Mouse (Mus musculus) liver, embryonic 12.5 days (tissue): ENCODE results near the gene Spag6. TPM values are rescaled to one million over a fixed set of nuclear protein-coding genes. Genes with fewer than 3 reads are reported as not detected.

Experiments used
- ATAC-seq: fragments of 200-750 bp; cut with Nextera tagmentation; 2 replicates; pipeline ENCODE4 v1.8.0; 2017; ENCODE audit warnings: moderate number of reproducible peaks, mild to moderate bottlenecking, moderate library complexity
- H3K27ac ChIP-seq: fragments of 300-500 bp; sonication (generic); 2 replicates; pipeline ENCODE4 v1.5.1; 2016; ENCODE audit warnings: mild to moderate bottlenecking
- H3K27me3 ChIP-seq: fragments of 300-500 bp; sonication (generic); replicated peaks from 2 replicates; pipeline ENCODE4 v1.6.1; 2016; ENCODE audit warnings: mild to moderate bottlenecking, moderate library complexity
- H3K36me3 ChIP-seq: fragments of 300-500 bp; sonication (generic); 2 replicates; pipeline ENCODE4 v1.6.1; 2016; ENCODE audit warnings: mild to moderate bottlenecking, moderate library complexity
- H3K4me1 ChIP-seq: fragments of 300-500 bp; sonication (generic); 2 replicates; pipeline ENCODE4 v1.6.1; 2016
- H3K4me2 ChIP-seq: fragments of 300-500 bp; sonication (generic); 2 replicates; pipeline ENCODE4 v1.6.1; 2016; ENCODE audit warnings: mild to moderate bottlenecking, moderate library complexity
- H3K4me3 ChIP-seq: fragments of 300-500 bp; sonication (generic); 2 replicates; pipeline ENCODE4 v1.5.1; 2016; ENCODE audit warnings: mild to moderate bottlenecking, moderate library complexity
- H3K9ac ChIP-seq: fragments of 300-500 bp; sonication (generic); 2 replicates; pipeline ENCODE4 v1.6.1; 2016; ENCODE audit warnings: mild to moderate bottlenecking, moderate library complexity
- H3K9me3 ChIP-seq: fragments of 300-500 bp; sonication (generic); replicated peaks from 2 replicates; pipeline ENCODE4 v1.6.1; 2016; ENCODE audit warnings: mild to moderate bottlenecking, moderate library complexity
- WGBS: fragments of 180-500 bp; shearing (Covaris S2); methylation state at CpG from one replicate; pipeline ENCODE4 v1.1.7; 2016; ENCODE audit not compliant: insufficient replicate concordance; 5-methylcytosine and 5-hydroxymethylcytosine counted together
- polyA plus RNA-seq: library from polyadenylated mRNA; unstranded; fragments of >200 nt; fragmentation: Nextera tagmentation; extraction: Ambion mirVana; gene quantifications from 2 replicates; pipeline ENCODE4 v1.2.1, GENCODE M21; 2016

Spag6 gene
- polyA plus RNA-seq, 1 experiment from 2014 or later: not detected

DNA sequence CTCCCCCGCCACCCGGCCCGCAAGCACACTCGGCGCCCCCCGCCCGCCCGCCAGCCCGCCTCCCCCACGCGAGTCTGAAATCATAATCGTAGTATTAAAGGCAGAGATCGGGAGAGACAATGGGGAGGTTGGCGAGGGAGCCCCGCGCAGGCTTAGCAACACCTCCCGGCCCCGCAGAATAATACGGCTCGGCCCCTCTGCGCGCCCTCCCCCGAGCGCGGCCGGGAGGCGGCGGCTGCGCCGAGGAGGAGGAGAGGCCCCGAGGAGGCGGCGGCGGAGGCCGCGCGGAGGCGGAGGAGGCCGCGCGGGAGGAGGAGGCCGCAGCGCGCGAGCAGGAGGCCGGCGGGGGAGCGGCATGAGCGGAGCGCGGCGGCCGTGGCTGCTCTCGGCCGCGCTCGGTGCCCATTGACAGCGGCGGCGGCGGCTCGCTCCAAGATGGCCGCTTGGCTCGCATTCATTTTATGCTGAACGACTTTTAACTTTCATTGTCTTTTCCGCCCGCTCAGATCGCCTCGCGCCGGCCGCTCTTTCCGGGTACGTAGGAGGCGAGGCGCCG, 16.8 kb upstream of the Spag6 start, which contains the start of gene Bmi1:
Gene Bmi1 (plus strand): TSS at position 83 of the 556 bp plus-strand sequence.
- Histone ChIP-seq H3K36me3 (no peaks in the 10 kb centered on the region), H3K27me3 (peaks cover 68% of the 10 kb centered on the region), H3K4me1 (peaks cover 48% of the 10 kb centered on the region), H3K9ac (peak within 1 kb of the TSS; percentile 78), H3K4me2 (peak within 1 kb of the TSS; percentile 89), H3K4me3 (peak within 1 kb of the TSS; percentile 73), H3K9me3 (no peaks in the 10 kb centered on the region), H3K27ac (peak within 1 kb of the TSS; percentile 73)
- peak; percentile 62 for ATAC-seq
- WGBS: under 1% methylated on average over 46 of the region's 77 CpGs

DNA sequence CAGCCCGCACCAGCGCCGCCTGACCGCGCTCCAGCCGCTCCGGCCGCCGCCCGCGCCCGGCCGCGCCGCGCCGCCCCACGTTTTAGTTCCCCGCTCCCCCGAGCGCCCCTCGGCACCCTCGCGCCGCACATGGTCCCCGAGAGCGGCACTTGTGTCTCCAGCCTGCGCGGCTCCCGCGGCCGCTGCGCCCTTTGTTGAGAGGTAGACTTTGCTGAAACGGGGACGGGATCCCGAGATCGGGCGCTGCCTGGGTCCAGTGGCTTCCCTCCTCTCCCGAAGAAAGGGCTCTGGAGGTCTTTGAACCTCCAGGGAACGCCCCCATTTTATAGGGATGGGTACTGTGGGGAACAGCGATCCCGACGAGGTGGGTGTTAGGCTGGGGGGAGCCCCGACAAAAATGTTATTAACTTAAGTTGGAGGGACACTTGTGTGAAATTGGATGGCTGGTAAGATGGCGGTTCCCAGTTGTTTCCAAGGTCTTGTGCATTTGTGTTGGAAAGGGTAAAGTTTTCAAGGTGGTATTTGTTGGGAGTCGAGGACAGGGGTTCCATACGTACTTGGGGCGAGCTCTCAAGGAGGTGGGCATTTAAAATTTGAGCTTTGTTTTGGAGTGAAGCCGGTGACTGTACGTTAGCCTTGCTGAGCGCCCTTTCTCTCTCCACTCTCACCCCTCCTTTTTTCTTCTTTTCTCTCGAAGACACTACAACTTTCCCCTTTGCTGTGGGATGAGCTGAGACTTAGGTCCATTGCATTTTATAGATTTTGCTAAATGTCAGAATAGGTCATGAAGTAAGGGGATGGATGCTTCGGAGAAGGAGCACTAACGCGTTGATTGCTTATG, 16.0 kb upstream of the Spag6 start:
- Histone ChIP-seq H3K9me3 (no peaks in the 10 kb centered on the region), H3K36me3 (0 out of 2 replicates have a peak, but pooled peaks cover 4% of the 10 kb centered on the region), H3K4me3 (peak overlapping the region; percentile 73), H3K27me3 (peaks cover 74% of the 10 kb centered on the region), H3K27ac (no peak overlapping the region), H3K4me2 (peak overlapping the region; percentile 89), H3K9ac (peak overlapping the region; percentile 78), H3K4me1 (peaks cover 44% of the 10 kb centered on the region)
- under 1% methylated on average over 49 of the region's 55 CpGs for WGBS
- 0 out of 2 replicates have a peak, but pooled peaks have one; percentile 1 for ATAC-seq

DNA sequence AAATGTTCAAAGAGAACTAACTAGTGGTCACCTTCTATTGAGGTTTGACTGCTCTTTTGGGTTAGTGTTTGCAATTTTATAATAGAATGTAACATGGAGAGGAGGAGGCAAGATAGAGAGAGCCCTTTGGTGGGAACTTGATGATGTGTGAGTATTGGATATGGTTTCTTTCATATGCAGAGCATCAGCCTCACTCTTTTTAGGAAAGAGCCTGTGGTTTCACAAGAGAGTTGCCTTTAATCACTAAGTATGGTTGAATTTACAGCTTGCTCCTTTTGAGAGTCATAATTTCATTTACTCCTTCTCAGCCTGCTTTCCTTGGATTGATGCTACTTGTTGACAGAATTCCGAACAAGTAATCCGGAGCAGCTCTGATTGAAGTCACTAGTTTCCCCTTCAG, 14.1 kb upstream of the Spag6 start:
- H3K4me2 ChIP-seq: no peak overlapping the region
- no peak overlapping the region for H3K27ac ChIP-seq
- no peak overlapping the region for H3K4me3 ChIP-seq
- peaks cover 11% of the 10 kb centered on the region; the same call in 1 of the 2 replicates for H3K36me3 ChIP-seq
- peaks cover 29% of the 10 kb centered on the region for H3K4me1 ChIP-seq
- no peak overlapping the region for H3K9ac ChIP-seq
- 39% methylated on average over 2 of the region's 2 CpGs for WGBS
- no peak for ATAC-seq
- peaks cover 74% of the 10 kb centered on the region for H3K27me3 ChIP-seq
- H3K9me3 ChIP-seq: no peaks in the 10 kb centered on the region

DNA sequence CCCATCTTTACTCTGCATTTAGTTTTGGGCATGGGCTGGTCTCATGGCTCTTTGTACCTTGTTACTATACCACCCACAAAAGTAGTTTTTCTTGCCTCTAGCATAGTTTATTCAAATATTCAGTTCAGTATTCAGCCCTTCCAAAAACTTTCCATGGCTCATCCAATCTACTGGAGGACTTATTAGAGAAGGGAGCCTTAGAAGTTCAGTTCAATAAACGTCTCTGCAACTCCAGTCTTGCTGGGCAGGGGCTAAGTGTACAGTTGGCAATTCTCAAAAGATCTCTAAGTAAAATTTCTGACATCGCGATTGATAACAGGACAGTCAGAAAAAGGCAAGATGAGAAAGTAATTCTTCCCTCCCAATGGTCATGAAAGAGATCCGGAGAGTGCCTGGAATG, 13.3 kb upstream of the Spag6 start:
- H3K4me3 ChIP-seq: peak overlapping the region; percentile 48
- no peak overlapping the region for H3K9ac ChIP-seq
- peaks cover 11% of the 10 kb centered on the region; the same call in 1 of the 2 replicates for H3K36me3 ChIP-seq
- H3K4me1 ChIP-seq: peaks cover 29% of the 10 kb centered on the region
- no peak overlapping the region for H3K27ac ChIP-seq
- H3K27me3 ChIP-seq: peaks cover 73% of the 10 kb centered on the region
- peak overlapping the region; percentile 66 for H3K4me2 ChIP-seq
- WGBS: 2% methylated on average over 4 of the region's 4 CpGs
- ATAC-seq: no peak
- no peaks in the 10 kb centered on the region for H3K9me3 ChIP-seq

DNA sequence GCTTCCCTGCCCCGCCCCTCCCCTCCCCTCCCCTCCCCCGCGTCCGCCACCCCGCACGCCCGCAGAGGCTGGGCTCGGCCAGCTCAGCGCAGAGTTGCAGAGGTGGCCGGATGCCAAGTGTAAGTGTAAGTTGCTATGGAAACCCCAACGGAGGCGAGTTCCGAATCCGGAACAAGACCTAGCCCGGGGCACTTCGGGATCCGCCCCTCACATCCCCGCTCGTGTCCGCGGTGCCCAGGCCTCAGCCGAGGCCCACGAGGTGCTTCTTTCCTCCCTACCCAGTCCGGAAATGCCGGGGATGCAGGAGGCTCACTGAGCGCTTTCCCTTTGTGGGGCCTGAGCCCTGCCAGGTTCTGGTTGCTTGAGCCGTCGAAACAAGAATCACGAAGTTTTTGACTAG, 12.9 kb upstream of the Spag6 start:
- 7% methylated on average over 29 of the region's 29 CpGs for WGBS
- Histone ChIP-seq H3K27ac (no peak overlapping the region), H3K9me3 (no peaks in the 10 kb centered on the region), H3K27me3 (peaks cover 68% of the 10 kb centered on the region), H3K9ac (no peak overlapping the region), H3K4me1 (peaks cover 24% of the 10 kb centered on the region), H3K4me3 (peak overlapping the region; percentile 48), H3K4me2 (peak overlapping the region; percentile 66), H3K36me3 (peaks cover 11% of the 10 kb centered on the region; the same call in 1 of the 2 replicates)
- no peak for ATAC-seq

DNA sequence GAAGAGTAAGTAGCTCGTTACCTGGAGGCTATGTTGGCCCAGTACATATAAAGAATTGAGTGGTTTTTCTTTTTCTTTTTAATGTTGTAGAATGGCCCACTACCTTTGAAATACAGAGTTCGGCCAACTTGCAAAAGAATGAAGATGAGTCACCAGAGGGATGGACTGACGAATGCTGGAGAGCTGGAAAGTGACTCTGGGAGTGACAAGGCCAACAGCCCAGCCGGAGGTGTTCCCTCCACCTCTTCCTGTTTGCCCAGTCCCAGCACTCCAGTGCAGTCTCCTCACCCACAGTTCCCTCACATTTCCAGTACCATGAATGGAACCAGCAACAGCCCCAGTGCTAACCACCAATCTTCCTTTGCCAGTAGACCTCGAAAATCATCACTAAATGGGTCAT, 9.8 kb upstream of the Spag6 start:
- no peak overlapping the region for H3K9ac ChIP-seq
- no peak for ATAC-seq
- H3K4me2 ChIP-seq: no peak overlapping the region
- H3K27me3 ChIP-seq: peaks cover 69% of the 10 kb centered on the region
- no peak overlapping the region for H3K27ac ChIP-seq
- peaks cover 18% of the 10 kb centered on the region for H3K4me1 ChIP-seq
- no peaks in the 10 kb centered on the region for H3K9me3 ChIP-seq
- 69% methylated on average over 5 of the region's 5 CpGs for WGBS
- peaks cover 11% of the 10 kb centered on the region; the same call in 1 of the 2 replicates for H3K36me3 ChIP-seq
- H3K4me3 ChIP-seq: no peak overlapping the region

DNA sequence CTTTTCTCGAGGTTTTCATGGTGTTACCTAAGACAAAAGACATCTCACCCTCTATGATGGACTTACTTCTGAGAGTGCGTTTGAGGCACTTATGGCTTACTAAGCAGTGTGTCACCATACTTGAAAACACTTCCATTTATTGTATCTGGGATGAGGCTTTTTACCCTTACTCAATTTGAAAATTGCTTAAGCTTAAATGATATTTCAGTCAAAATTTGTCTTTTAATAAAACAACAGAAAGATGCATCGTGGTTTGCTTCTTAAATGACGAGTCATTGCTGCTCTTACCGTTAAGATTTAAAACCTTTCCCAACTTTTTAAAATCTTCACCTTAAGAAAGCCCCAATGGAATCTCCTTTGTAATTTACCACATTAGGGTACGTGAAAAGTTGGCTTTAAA, 7.4 kb upstream of the Spag6 start:
- no peak overlapping the region for H3K4me2 ChIP-seq
- peaks cover 69% of the 10 kb centered on the region for H3K27me3 ChIP-seq
- H3K4me3 ChIP-seq: no peak overlapping the region
- ATAC-seq: no peak
- peaks cover 11% of the 10 kb centered on the region; the same call in 1 of the 2 replicates for H3K36me3 ChIP-seq
- no peak overlapping the region for H3K27ac ChIP-seq
- H3K4me1 ChIP-seq: peaks cover 22% of the 10 kb centered on the region
- 38% methylated on average over 6 of the region's 6 CpGs for WGBS
- no peak overlapping the region for H3K9ac ChIP-seq
- no peaks in the 10 kb centered on the region for H3K9me3 ChIP-seq

DNA sequence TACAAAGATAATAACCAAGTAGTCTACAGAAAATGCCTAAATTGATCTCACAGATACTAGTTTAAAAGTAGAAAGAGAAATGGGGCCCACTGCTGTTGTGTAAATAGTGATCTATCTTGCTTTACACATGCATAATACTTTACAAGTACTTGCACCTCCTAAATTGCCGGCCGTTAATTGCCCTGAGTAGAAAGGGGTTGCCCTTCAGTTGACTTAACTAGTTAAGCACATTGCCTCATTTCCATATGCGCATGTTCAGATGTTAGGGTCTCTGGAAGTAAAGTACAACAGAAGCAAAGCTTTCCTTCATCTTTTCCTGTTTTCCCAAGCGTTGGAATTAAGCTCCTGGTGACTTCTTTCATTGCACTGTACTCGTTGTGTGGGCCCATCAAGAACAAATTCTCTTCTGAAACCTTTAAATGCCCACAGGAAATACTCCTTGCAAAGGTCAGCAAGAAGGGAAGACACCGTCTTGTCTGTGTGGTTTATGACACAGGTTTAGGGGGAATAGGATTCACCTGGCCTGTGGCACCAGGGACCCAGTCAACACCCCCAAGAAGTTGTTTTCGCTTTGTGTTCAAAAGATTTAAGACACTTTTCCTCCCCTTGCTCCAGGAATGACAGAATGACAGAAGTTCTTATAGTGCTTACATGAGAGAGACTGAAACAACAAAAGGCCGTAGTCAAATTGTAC, 6.9 kb upstream of the Spag6 start:
- Histone ChIP-seq H3K36me3 (peaks cover 11% of the 10 kb centered on the region; the same call in 1 of the 2 replicates), H3K27ac (no peak overlapping the region), H3K4me2 (no peak overlapping the region), H3K4me3 (no peak overlapping the region), H3K27me3 (peaks cover 66% of the 10 kb centered on the region), H3K9me3 (no peaks in the 10 kb centered on the region), H3K4me1 (peaks cover 22% of the 10 kb centered on the region), H3K9ac (no peak overlapping the region)
- ATAC-seq: no peak
- WGBS: 21% methylated on average over 8 of the region's 8 CpGs

DNA sequence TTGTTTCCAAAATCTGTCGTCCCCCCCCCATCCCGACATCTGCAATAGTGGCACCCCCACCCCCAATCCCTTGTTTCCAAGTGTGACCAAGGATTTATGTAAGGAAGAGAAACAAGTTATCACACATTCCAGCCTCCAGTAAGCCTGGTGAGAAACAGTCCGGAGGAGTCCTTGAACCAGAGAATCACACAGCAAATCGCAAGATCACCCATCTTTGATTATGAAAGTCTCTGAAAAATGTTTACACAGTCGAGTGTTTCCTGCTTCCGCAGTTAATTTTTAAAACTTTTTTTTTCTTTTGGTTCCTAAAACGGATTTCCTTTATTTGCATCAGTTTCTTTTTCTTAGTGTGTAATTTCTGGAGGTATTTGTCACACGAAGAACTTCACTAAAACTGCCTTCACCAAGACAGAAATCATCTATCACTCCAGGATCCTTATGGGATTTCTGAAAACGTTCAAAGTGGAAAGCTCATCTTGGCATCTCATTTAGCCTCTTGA, 6.1 kb upstream of the Spag6 start:
- Histone ChIP-seq H3K4me1 (peaks cover 22% of the 10 kb centered on the region), H3K4me3 (no peak overlapping the region), H3K9me3 (no peaks in the 10 kb centered on the region), H3K4me2 (no peak overlapping the region), H3K27ac (no peak overlapping the region), H3K36me3 (peaks cover 8% of the 10 kb centered on the region; the same call in 1 of the 2 replicates), H3K9ac (no peak overlapping the region), H3K27me3 (peaks cover 68% of the 10 kb centered on the region)
- no peak for ATAC-seq
- WGBS: 4% methylated on average over 9 of the region's 9 CpGs

DNA sequence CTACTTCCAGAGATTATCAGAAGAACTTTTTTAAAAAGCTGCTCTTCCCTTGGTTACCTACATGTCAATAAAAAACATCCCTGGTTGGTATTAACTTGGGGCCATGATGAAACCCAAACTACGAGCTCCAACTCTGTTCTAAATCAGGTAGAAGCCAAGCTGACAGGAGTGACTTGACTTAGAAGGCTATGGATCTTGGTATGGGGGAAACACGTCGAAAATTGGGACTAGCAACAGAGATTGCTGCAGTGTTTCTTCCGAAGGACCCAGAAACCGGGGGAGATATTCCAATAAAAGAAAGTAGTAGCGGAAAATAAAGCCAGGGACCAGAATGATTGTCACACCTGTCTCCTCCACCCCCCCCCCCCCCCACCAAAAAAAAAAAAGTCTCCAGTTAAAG, 5.5 kb upstream of the Spag6 start:
- ATAC-seq: no peak
- Histone ChIP-seq H3K4me1 (peaks cover 22% of the 10 kb centered on the region), H3K4me3 (peak overlapping the region; percentile 47), H3K4me2 (peak overlapping the region; percentile 68), H3K9me3 (no peaks in the 10 kb centered on the region), H3K27ac (no peak overlapping the region), H3K27me3 (peaks cover 73% of the 10 kb centered on the region), H3K9ac (no peak overlapping the region), H3K36me3 (peaks cover 5% of the 10 kb centered on the region; the same call in 1 of the 2 replicates)
- 6% methylated on average over 6 of the region's 6 CpGs for WGBS

DNA sequence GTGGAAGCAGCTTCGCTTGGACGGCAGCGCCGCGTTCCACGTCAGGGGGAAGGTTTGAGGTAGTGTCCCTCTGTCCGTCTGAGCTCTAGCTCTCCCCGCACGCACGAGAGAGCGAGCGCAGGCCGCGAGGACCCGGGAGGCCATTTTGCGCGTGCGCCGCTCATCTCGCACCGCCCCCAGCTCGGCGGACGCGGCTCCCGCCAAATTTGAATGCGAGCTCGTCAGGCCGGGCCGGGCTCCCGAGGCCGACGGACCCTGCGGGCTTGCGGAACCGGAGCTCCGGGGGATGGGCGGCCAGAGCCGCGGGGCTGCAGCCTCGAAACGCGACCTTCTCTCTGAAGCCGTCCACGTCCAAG, 5.1 kb upstream of the Spag6 start:
- no peak overlapping the region for H3K9ac ChIP-seq
- WGBS: under 1% methylated on average over 45 of the region's 45 CpGs
- H3K36me3 ChIP-seq: peaks cover 5% of the 10 kb centered on the region; the same call in 1 of the 2 replicates
- H3K27me3 ChIP-seq: peaks cover 75% of the 10 kb centered on the region
- ATAC-seq: peak; percentile 21; the same call in 1 of the 2 replicates
- H3K4me3 ChIP-seq: peak overlapping the region; percentile 47
- H3K4me2 ChIP-seq: peak overlapping the region; percentile 68
- H3K4me1 ChIP-seq: peaks cover 22% of the 10 kb centered on the region
- H3K9me3 ChIP-seq: no peaks in the 10 kb centered on the region
- no peak overlapping the region for H3K27ac ChIP-seq
